Mouse (Mus musculus): ENCODE data around the gene Klf3. TPM values are rescaled to one million over a fixed set of nuclear protein-coding genes. Genes with fewer than 3 reads are reported as not detected.

Gene Klf3
- polyA plus RNA-seq, 1 experiment from 2014 or later, result 79.3 TPM

DNA sequence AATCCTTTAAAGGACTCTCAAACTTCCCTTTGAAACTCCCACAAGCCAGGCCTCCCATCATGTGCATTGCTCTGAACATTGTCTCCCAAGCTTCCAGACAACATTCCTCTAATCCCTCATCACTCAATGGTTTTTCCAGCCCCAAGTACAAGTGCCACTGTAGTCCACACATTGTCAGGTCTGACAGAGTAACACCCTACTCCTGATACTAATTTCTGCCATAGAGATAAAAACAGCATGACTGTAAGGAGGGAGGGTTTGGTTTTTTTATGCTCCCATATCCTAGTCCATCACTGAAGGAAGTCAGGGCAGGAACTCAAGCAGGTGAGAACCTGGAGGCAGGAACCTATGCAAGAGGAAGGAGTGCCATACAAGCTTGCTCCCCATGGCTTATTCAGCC lies 30.2 kb downstream of the Klf3 start:
- Histone ChIP-seq H3K4me2 (replicated peaks; ENCODE audit: low read depth) (no peak overlapping the region), H3K36me3 (ENCODE audit: control insufficient read depth, insufficient read depth) (peaks cover 22% of the 10 kb centered on the region), H3K27me3 (replicated peaks; ENCODE audit: control insufficient read depth, insufficient read depth, low read length) (no peaks in the 10 kb centered on the region), H3K4me3 (ENCODE audit: low read depth, low read length) (no peak overlapping the region), H3K4me1 (replicated peaks; ENCODE audit: control insufficient read depth, insufficient read depth, low read length) (no peaks in the 10 kb centered on the region), H3K9ac (ENCODE audit: low read depth, low read length) (no peak overlapping the region), H3K9me3 (ENCODE audit: control insufficient read depth) (peaks cover 6% of the 10 kb centered on the region; the same call in 1 of the 2 replicates), H3K27ac (ENCODE audit: low read depth, low read length) (no peak overlapping the region)
- peak; percentile 28; the same call in 1 of the 2 replicates for ATAC-seq
- TF ChIP-seq CTCF (IDR thresholded peaks at IDR 0.05; ENCODE audit: low read depth), result no peak

DNA sequence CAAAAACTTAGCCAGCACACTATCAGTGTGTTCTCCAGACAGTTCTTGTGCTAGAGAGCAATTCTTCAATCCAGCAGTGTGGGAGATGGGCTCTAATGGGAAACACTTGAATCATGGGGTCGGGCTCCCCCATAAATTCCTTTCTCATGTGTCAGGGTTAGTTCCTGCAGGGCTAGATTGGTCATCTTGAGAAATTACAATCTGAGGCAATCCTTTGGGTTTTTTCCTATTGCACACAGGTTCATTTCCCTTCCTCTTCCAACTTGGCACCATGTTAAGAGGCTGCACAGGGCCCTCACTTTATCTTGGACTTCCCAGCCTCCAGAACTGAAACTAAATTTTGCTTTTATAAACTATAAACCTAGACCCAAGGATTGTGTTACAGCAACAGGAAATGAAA lies 31.0 kb downstream of the Klf3 start:
- H3K4me3 ChIP-seq (ENCODE audit: low read depth, low read length), result no peak overlapping the region
- no peak for TF ChIP-seq CTCF (IDR thresholded peaks at IDR 0.05; ENCODE audit: low read depth)
- WGBS, result 50% methylated on average over 1 of the region's 1 CpGs
- no peak overlapping the region for H3K4me2 ChIP-seq (replicated peaks; ENCODE audit: low read depth)
- no peak for ATAC-seq
- peaks cover 6% of the 10 kb centered on the region; the same call in 1 of the 2 replicates for H3K9me3 ChIP-seq (ENCODE audit: control insufficient read depth)
- no peak overlapping the region for H3K9ac ChIP-seq (ENCODE audit: low read depth, low read length)
- H3K27ac ChIP-seq (ENCODE audit: low read depth, low read length), result no peak overlapping the region
- no peaks in the 10 kb centered on the region for H3K27me3 ChIP-seq (replicated peaks; ENCODE audit: control insufficient read depth, insufficient read depth, low read length)
- no peaks in the 10 kb centered on the region for H3K4me1 ChIP-seq (replicated peaks; ENCODE audit: control insufficient read depth, insufficient read depth, low read length)
- H3K36me3 ChIP-seq (ENCODE audit: control insufficient read depth, insufficient read depth), result peaks cover 14% of the 10 kb centered on the region

DNA sequence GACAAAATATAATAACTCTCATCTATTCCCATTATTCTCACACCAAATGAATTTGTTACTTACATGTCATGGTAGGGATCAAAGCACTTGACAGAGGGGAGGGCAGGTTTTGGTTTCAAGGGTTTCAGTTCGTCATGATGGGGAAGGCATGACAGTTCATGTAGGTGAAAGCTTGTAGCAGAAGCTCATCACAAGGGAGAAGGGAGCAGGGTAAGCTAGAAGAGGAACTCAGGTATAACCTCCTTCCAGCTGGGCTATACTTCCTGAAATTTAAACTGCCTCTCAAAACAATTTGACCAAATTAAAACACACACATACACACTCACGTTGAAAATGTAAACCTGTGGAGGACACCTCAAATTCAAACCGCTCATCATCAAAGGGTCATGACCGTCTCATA lies 32.1 kb downstream of the Klf3 start:
- Histone ChIP-seq H3K27me3 (replicated peaks; ENCODE audit: control insufficient read depth, insufficient read depth, low read length) (no peaks in the 10 kb centered on the region), H3K4me2 (replicated peaks; ENCODE audit: low read depth) (no peak overlapping the region), H3K36me3 (ENCODE audit: control insufficient read depth, insufficient read depth) (peaks cover 3% of the 10 kb centered on the region; the same call in 1 of the 2 replicates), H3K9ac (ENCODE audit: low read depth, low read length) (no peak overlapping the region), H3K4me3 (ENCODE audit: low read depth, low read length) (no peak overlapping the region), H3K27ac (ENCODE audit: low read depth, low read length) (no peak overlapping the region), H3K4me1 (replicated peaks; ENCODE audit: control insufficient read depth, insufficient read depth, low read length) (no peaks in the 10 kb centered on the region), H3K9me3 (ENCODE audit: control insufficient read depth) (peaks cover 6% of the 10 kb centered on the region; the same call in 1 of the 2 replicates)
- no peak for ATAC-seq
- WGBS, result 81% methylated on average over 4 of the region's 4 CpGs
- TF ChIP-seq CTCF (IDR thresholded peaks at IDR 0.05; ENCODE audit: low read depth), result no peak

DNA sequence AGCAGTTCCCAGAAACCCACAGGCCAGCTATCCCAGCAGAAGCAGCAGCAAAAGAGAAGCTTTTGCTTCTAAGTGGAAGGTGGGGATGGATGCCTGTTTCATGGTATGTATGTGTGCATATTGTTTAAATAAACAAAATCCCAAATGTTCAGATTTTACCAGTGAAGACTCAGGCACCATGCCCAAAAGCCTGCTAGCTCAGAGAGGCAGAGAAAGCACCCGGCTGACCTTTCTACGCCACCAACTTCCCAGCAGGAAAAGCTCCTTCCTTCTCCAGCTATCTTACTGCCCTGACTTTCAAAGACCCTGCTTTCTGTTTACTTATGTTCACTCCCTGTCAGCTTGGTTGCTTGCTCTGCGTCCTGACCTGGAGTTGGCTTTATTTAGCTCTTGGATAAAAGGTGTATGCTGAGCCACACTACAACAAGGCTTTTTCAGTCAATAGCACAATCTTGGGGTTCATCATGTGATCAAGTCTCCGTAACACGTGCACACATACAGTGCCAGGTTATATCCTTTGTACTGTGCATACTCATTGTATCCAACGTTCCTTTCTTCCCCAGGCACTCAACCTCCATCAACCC lies 35.9 kb downstream of the Klf3 start:
- Histone ChIP-seq H3K27me3 (replicated peaks; ENCODE audit: control insufficient read depth, insufficient read depth, low read length) (no peaks in the 10 kb centered on the region), H3K9ac (ENCODE audit: low read depth, low read length) (no peak overlapping the region), H3K9me3 (ENCODE audit: control insufficient read depth) (0 out of 2 replicates have a peak, but pooled peaks cover 3% of the 10 kb centered on the region), H3K27ac (ENCODE audit: low read depth, low read length) (no peak overlapping the region), H3K4me2 (replicated peaks; ENCODE audit: low read depth) (no peak overlapping the region), H3K4me3 (ENCODE audit: low read depth, low read length) (no peak overlapping the region), H3K36me3 (ENCODE audit: control insufficient read depth, insufficient read depth) (no peaks in the 10 kb centered on the region), H3K4me1 (replicated peaks; ENCODE audit: control insufficient read depth, insufficient read depth, low read length) (no peaks in the 10 kb centered on the region)
- no peak for ATAC-seq
- TF ChIP-seq CTCF (IDR thresholded peaks at IDR 0.05; ENCODE audit: low read depth), result no peak
- WGBS, result 38% methylated on average over 6 of the region's 6 CpGs

DNA sequence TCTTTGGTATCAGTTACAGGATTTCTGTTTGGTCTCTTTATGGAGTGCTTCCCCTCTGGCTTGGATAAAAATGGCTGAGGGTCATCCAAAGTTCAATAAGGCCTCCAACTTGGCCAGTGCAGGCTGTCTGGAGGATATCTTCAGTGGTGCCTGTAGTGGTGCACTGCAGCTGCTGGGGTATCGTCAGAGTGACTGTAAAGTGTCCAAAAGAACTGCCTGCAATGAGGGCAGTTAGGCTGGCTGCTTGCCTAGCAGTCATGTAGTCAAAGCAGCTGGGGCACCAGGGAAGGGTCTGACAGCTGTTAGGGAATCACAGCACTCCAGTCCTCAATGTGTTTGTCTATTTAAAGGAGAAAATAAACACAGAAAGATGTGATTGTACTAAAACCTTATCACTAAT lies 36.9 kb downstream of the Klf3 start:
- Histone ChIP-seq H3K4me2 (replicated peaks; ENCODE audit: low read depth) (no peak overlapping the region), H3K27me3 (replicated peaks; ENCODE audit: control insufficient read depth, insufficient read depth, low read length) (no peaks in the 10 kb centered on the region), H3K9me3 (ENCODE audit: control insufficient read depth) (0 out of 2 replicates have a peak, but pooled peaks cover 3% of the 10 kb centered on the region), H3K9ac (ENCODE audit: low read depth, low read length) (no peak overlapping the region), H3K4me1 (replicated peaks; ENCODE audit: control insufficient read depth, insufficient read depth, low read length) (no peaks in the 10 kb centered on the region), H3K4me3 (ENCODE audit: low read depth, low read length) (no peak overlapping the region), H3K36me3 (ENCODE audit: control insufficient read depth, insufficient read depth) (no peaks in the 10 kb centered on the region), H3K27ac (ENCODE audit: low read depth, low read length) (no peak overlapping the region)
- WGBS, result 29% methylated on average over 1 of the region's 1 CpGs
- no peak for ATAC-seq
- no peak for TF ChIP-seq CTCF (IDR thresholded peaks at IDR 0.05; ENCODE audit: low read depth)

DNA sequence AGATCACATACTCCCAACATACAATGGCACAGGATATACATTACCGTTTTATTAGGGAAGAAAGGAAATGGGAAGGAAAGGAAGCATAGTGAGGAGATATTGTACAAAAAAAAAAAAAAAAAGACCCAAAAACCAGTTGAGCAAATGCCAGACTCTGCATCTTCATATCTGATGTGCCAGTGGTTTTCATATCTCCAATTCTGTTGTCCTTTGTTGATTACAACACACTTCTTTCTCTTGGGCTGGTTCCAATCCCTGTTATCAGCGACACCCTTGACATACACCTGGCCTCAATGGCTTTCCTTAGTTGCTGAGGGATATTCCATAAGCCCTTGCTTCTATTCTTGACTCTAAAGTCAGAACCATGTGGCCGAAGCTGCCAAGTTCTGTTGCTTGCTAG lies 41.4 kb downstream of the Klf3 start:
- H3K4me2 ChIP-seq (replicated peaks; ENCODE audit: low read depth), result no peak overlapping the region
- H3K9me3 ChIP-seq (ENCODE audit: control insufficient read depth), result no peaks in the 10 kb centered on the region
- H3K4me1 ChIP-seq (replicated peaks; ENCODE audit: control insufficient read depth, insufficient read depth, low read length), result no peaks in the 10 kb centered on the region
- 85% methylated on average over 3 of the region's 3 CpGs for WGBS
- TF ChIP-seq CTCF (IDR thresholded peaks at IDR 0.05; ENCODE audit: low read depth), result no peak
- no peak overlapping the region for H3K9ac ChIP-seq (ENCODE audit: low read depth, low read length)
- no peak overlapping the region for H3K4me3 ChIP-seq (ENCODE audit: low read depth, low read length)
- ATAC-seq, result no peak
- H3K36me3 ChIP-seq (ENCODE audit: control insufficient read depth, insufficient read depth), result no peaks in the 10 kb centered on the region
- no peaks in the 10 kb centered on the region for H3K27me3 ChIP-seq (replicated peaks; ENCODE audit: control insufficient read depth, insufficient read depth, low read length)
- no peak overlapping the region for H3K27ac ChIP-seq (ENCODE audit: low read depth, low read length)

DNA sequence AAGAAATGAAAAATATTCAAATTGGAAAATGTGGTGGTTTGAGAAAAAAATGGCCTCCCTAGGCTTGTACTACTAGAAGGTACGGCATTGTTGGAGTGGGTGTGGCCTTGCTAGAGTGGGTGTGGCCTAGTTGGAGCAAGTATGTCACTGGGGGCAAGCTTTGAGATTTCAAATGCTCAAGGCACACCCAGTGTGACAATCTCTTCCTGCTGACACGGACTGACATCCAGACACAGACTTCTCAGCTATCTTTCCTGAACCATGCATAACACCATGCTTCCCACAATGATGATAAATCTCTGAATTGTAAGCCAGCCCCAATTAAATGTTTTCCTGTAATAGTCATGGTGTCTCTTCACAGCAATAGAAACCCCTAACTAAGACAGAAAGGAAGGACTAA lies 44.1 kb downstream of the Klf3 start:
- no peak for ATAC-seq
- H3K9me3 ChIP-seq (ENCODE audit: control insufficient read depth), result no peaks in the 10 kb centered on the region

More for the DNA sequence above, 44.1 kb downstream of the Klf3 start:
- H3K27ac ChIP-seq (ENCODE audit: low read depth, low read length), result no peak overlapping the region
- H3K36me3 ChIP-seq (ENCODE audit: control insufficient read depth, insufficient read depth), result no peaks in the 10 kb centered on the region
- 69% methylated on average over 2 of the region's 2 CpGs for WGBS
- H3K4me1 ChIP-seq (replicated peaks; ENCODE audit: control insufficient read depth, insufficient read depth, low read length), result no peaks in the 10 kb centered on the region
- H3K4me3 ChIP-seq (ENCODE audit: low read depth, low read length), result no peak overlapping the region
- TF ChIP-seq CTCF (IDR thresholded peaks at IDR 0.05; ENCODE audit: low read depth), result no peak
- H3K27me3 ChIP-seq (replicated peaks; ENCODE audit: control insufficient read depth, insufficient read depth, low read length), result no peaks in the 10 kb centered on the region
- no peak overlapping the region for H3K9ac ChIP-seq (ENCODE audit: low read depth, low read length)
- H3K4me2 ChIP-seq (replicated peaks; ENCODE audit: low read depth), result no peak overlapping the region
